Mouse (Mus musculus): Measurements from ENCODE around the gene Ulk1. TPM values are rescaled to one million over a fixed set of nuclear protein-coding genes. Genes with fewer than 3 reads are reported as not detected.
"Not testable (repeated sequence)": the region's sequence is repeated elsewhere in the genome, so short reads cannot be mapped to it uniquely, and the experiment has no call there.

Ulk1 gene
- polyA plus RNA-seq, 1 experiment = 20.3 TPM

DNA sequence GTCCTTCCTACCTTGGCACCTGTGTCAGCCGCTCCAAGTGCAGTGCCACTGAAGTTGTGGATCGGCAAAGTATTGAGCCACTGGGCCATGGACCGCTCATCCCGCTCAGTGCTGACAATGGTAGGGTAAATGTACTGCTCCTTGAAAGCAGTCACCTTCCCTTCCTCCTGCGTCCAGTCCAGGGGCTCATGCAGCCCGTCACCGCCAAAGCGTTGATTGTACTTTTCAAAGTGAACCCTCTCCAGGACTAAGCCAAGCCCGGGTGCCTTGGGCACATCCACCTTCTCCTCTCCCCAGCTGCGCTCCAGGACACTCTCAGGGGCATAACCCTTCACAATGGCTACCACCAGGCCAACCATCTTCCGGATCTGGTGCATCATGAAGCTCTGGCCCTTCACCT is 35.4 kb downstream of the Ulk1 start:
- H3K36me3 ChIP-seq (ENCODE audit: control insufficient read depth) = peaks cover 74% of the 10 kb centered on the region
- H3K27me3 ChIP-seq (ENCODE audit: control insufficient read depth) = no peaks in the 10 kb centered on the region
- H3K4me3 ChIP-seq (replicated peaks) = no peak overlapping the region
- no peaks in the 10 kb centered on the region for H3K9me3 ChIP-seq (ENCODE audit: control insufficient read depth, low read length)
- peaks cover 48% of the 10 kb centered on the region for H3K4me1 ChIP-seq (ENCODE audit: control insufficient read depth)
- TF ChIP-seq GATA1 (IDR thresholded peaks at IDR 0.05; ENCODE audit: low read length) (no peak), TAL1 (IDR thresholded peaks at IDR 0.05; ENCODE audit: low read length) (no peak)

GRCm38 (mm10) chr5:110772945-110773344 is 37.0 kb downstream of the Ulk1 start:
- not testable (repeated sequence) for H3K9me3 ChIP-seq (ENCODE audit: control insufficient read depth, low read length); H3K27me3 ChIP-seq (ENCODE audit: control insufficient read depth); H3K4me3 ChIP-seq (replicated peaks)
- H3K4me1 ChIP-seq (ENCODE audit: control insufficient read depth) = peaks cover 49% of the 10 kb centered on the region
- H3K36me3 ChIP-seq (ENCODE audit: control insufficient read depth) = peaks cover 72% of the 10 kb centered on the region

DNA sequence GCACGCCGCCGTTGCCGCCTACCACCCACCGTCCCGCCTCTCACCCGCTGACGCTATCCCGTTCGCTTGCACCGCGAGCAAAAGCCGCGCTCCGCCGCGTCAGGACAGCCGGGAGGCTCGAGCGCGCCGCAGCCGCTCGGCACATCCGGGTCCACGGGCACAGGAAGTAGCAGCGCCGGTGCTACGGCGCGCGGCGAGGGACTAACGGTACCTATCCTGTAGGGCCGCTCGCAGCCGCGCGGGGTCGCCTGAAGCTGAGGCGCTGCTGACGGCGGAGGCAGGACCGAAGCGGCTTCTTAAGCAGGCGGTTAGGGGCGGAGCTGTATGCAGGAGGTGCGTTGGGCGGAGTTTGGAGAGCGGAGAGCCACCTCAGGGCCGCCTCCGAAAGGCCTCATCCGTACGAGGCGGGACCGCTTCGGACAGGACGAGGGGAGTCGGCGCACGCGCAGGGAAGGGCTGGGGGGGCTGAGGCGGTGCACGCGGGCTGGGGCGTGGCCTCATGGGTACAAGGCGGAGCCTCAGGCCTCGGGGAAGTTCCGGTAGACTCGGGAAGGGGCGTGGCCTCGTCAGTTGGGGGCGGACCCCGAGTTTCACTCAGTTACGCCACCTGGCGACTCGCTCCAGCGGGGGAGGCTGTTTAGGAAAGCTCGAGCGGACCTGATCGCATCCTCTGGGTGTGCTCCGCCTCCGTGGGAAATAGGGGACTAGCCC is 39.3 kb downstream of the Ulk1 start, which contains the start of gene Ep400:
Gene Ep400, minus strand, starts transcription at position 270 of the 711 bp plus-strand sequence.
- peaks cover 69% of the 10 kb centered on the region for H3K36me3 ChIP-seq (ENCODE audit: control insufficient read depth)
- H3K9me3 ChIP-seq (ENCODE audit: control insufficient read depth, low read length) = no peaks in the 10 kb centered on the region
- H3K27me3 ChIP-seq (ENCODE audit: control insufficient read depth) = no peaks in the 10 kb centered on the region
- H3K4me1 ChIP-seq (ENCODE audit: control insufficient read depth) = peaks cover 51% of the 10 kb centered on the region
- peak within 1 kb of the TSS; percentile 98 for H3K4me3 ChIP-seq (replicated peaks)
- TF ChIP-seq GATA1 (IDR thresholded peaks at IDR 0.05; ENCODE audit: low read length) (no peak), TAL1 (IDR thresholded peaks at IDR 0.05; ENCODE audit: low read length) (no peak)

DNA sequence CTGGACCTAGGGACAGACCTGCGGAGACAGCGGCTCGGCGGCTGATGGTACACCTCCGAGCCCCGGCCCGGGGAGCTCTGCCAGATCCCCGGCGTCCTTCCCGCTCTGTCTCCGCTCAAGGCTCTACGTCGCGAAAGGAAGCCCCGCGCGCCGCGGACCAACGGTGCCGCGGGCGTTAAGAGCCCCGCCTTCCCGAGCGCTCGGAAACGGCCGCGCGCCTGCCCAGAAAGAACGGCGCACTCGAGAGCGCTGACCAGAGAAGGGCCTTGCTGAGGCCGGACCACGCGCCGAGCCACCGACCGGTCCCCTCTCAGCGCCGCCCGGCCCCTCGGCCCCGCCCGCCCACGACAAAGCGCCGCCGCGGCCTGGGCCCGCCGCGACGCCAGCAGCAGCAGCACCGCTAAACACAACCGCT is 39.9 kb downstream of the Ulk1 start:
- Histone ChIP-seq H3K27me3 (ENCODE audit: control insufficient read depth) (no peaks in the 10 kb centered on the region), H3K9me3 (ENCODE audit: control insufficient read depth, low read length) (no peaks in the 10 kb centered on the region), H3K4me3 (replicated peaks) (peak overlapping the region; percentile 98), H3K4me1 (ENCODE audit: control insufficient read depth) (peaks cover 53% of the 10 kb centered on the region), H3K36me3 (ENCODE audit: control insufficient read depth) (peaks cover 69% of the 10 kb centered on the region)
- TF ChIP-seq GATA1 (IDR thresholded peaks at IDR 0.05; ENCODE audit: low read length) (no peak), TAL1 (IDR thresholded peaks at IDR 0.05; ENCODE audit: low read length) (no peak)

DNA sequence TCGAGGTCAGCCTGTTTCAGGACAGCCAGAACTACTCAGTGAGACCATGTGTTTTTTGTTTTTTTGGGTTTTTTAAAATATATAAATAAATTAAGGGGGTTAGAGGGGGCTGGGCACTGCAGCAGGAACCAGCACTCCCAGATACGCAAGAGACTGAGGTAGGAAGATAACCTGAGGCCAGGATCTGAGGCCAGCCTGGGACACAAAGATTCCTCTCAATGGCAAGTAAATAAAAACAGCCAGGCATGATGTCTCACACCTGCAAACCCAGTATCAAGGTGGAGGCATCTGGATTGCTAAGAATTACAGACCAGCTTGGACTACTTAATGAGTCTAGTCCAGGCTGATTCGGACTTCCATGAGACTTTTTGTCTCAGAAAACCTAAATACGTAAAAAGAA is 40.6 kb downstream of the Ulk1 start:
- Histone ChIP-seq H3K4me3 (replicated peaks) (peak overlapping the region; percentile 98), H3K9me3 (ENCODE audit: control insufficient read depth, low read length) (no peaks in the 10 kb centered on the region), H3K36me3 (ENCODE audit: control insufficient read depth) (peaks cover 67% of the 10 kb centered on the region), H3K27me3 (ENCODE audit: control insufficient read depth) (no peaks in the 10 kb centered on the region), H3K4me1 (ENCODE audit: control insufficient read depth) (peaks cover 52% of the 10 kb centered on the region)
- TF ChIP-seq TAL1 (IDR thresholded peaks at IDR 0.05; ENCODE audit: low read length) (peak; percentile 46), GATA1 (IDR thresholded peaks at IDR 0.05; ENCODE audit: low read length) (no peak)

- no peaks in the 10 kb centered on the region for H3K27me3 ChIP-seq (ENCODE audit: control insufficient read depth)
- TF ChIP-seq GATA1 (IDR thresholded peaks at IDR 0.05; ENCODE audit: low read length) = no peak
- TF ChIP-seq TAL1 (IDR thresholded peaks at IDR 0.05; ENCODE audit: low read length) = no peak
- no peak overlapping the region for H3K4me3 ChIP-seq (replicated peaks)
- H3K36me3 ChIP-seq (ENCODE audit: control insufficient read depth) = peaks cover 61% of the 10 kb centered on the region
- no peaks in the 10 kb centered on the region for H3K9me3 ChIP-seq (ENCODE audit: control insufficient read depth, low read length)
- peaks cover 50% of the 10 kb centered on the region for H3K4me1 ChIP-seq (ENCODE audit: control insufficient read depth)
These were observed 46.0 kb downstream of the Ulk1 start for GRCm38 (mm10) chr5:110763890-110764289.

DNA sequence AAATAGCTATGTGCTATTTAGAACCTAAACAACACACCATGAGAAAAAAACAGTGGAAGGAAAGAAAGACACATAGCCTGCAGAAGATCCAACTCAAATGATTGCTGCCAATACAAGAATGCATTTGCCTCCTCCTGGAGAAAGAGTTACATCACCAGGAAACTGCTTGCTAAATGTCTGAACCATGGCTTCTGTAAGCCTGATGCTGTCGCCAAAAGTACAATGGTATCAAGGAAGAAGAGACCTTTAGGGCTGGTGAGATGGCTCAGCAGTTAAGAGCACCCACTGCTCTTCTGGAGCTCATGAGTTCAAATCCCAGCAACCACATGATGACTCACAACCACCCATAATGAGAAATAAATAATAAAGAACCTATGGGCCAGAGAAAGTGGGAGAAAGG is 64.9 kb downstream of the Ulk1 start:
- no peak overlapping the region for H3K4me3 ChIP-seq (replicated peaks)
- TF ChIP-seq GATA1 (IDR thresholded peaks at IDR 0.05; ENCODE audit: low read length) (no peak), TAL1 (IDR thresholded peaks at IDR 0.05; ENCODE audit: low read length) (no peak)
- H3K4me1 ChIP-seq (ENCODE audit: control insufficient read depth) = peaks cover 12% of the 10 kb centered on the region
- H3K27me3 ChIP-seq (ENCODE audit: control insufficient read depth) = no peaks in the 10 kb centered on the region
- H3K9me3 ChIP-seq (ENCODE audit: control insufficient read depth, low read length) = no peaks in the 10 kb centered on the region
- peaks cover 68% of the 10 kb centered on the region for H3K36me3 ChIP-seq (ENCODE audit: control insufficient read depth)

DNA sequence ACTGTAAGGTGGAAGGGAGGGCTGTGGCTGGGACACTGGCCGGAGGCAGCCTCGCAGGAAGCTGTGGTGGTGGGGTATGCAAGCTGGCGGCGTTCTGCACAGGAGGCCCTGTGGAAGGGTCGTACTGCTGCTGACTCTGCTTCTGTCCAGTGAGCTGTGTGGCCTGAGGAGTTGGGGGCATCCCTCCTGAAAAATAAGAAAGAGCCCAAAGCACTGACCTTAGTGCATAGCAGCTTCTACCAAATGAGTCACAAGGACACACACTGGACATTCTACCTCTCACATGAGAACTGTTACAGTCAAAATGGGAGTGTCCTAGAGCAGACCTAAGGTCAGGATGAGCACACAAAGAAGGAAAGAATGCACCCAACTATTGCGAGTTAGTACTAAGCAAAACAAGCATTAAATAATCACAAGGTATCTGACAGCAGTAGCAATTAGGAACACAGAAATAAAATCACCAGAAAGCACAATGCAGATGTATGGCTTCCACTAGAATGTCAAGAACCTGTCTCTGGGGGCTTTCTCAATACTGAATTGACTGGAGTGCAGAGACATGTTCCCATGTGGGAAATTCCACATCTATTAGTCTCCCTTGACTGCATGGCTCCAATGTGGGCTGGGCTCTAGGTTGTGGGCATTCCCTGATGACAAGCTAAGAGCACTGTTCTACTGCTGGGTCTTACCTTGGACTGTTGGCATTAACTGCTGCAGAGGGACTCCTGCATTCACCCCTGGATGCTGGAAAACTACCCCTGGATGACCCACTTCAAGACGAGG is 70.2 kb downstream of the Ulk1 start:
- H3K4me3 ChIP-seq (replicated peaks) = no peak overlapping the region
- no peaks in the 10 kb centered on the region; the same call in 1 of the 2 replicates for H3K4me1 ChIP-seq (ENCODE audit: control insufficient read depth)
- H3K9me3 ChIP-seq (ENCODE audit: control insufficient read depth, low read length) = no peaks in the 10 kb centered on the region
- peaks cover 88% of the 10 kb centered on the region for H3K36me3 ChIP-seq (ENCODE audit: control insufficient read depth)
- H3K27me3 ChIP-seq (ENCODE audit: control insufficient read depth) = no peaks in the 10 kb centered on the region
- no peak for TF ChIP-seq TAL1 (IDR thresholded peaks at IDR 0.05; ENCODE audit: low read length)
- TF ChIP-seq GATA1 (IDR thresholded peaks at IDR 0.05; ENCODE audit: low read length) = no peak

- TF ChIP-seq GATA1 (IDR thresholded peaks at IDR 0.05; ENCODE audit: low read length) (no peak), TAL1 (IDR thresholded peaks at IDR 0.05; ENCODE audit: low read length) (no peak)
- H3K4me3 ChIP-seq (replicated peaks) = no peak overlapping the region
- H3K4me1 ChIP-seq (ENCODE audit: control insufficient read depth) = no peaks in the 10 kb centered on the region; the same call in 1 of the 2 replicates
- peaks cover 95% of the 10 kb centered on the region for H3K36me3 ChIP-seq (ENCODE audit: control insufficient read depth)
- H3K27me3 ChIP-seq (ENCODE audit: control insufficient read depth) = no peaks in the 10 kb centered on the region
- H3K9me3 ChIP-seq (ENCODE audit: control insufficient read depth, low read length) = no peaks in the 10 kb centered on the region
These were observed 74.3 kb downstream of the Ulk1 start for GRCm38 (mm10) chr5:110735606-110736005.

Other genes with a start within 250 kb of the Ulk1 start
- 9.2 and 10.1 TPM in 2 replicates for gene Noc4l, start 156.7 kb downstream of the Ulk1 start, polyA plus RNA-seq (2012)
- gene Ddx51, start 156.6 kb downstream of the Ulk1 start, polyA plus RNA-seq (2012) = 0.18 and 0.28 TPM in 2 replicates
- 4.0 and 6.5 TPM in 2 replicates for gene Ep400, start 39.4 kb downstream of the Ulk1 start, polyA plus RNA-seq (2012)
- 3.1 and 3.7 TPM in 2 replicates for gene Pus1, start 29.4 kb downstream of the Ulk1 start, polyA plus RNA-seq (2012)
- 19.1 and 22.4 TPM in 2 replicates for gene Hscb, start 29.7 kb upstream of the Ulk1 start, polyA plus RNA-seq (2012)
- gene Chek2, start 29.9 kb upstream of the Ulk1 start, polyA plus RNA-seq (2012) = 0.50 and 0.52 TPM in 2 replicates
- gene Ttc28, start 69.7 kb upstream of the Ulk1 start, polyA plus RNA-seq (2012) = 0.04 and 0.06 TPM in 2 replicates